Mouse (Mus musculus): ENCODE measurements around the gene Rgs7bp.
"Not testable (repeated sequence)": the region's sequence is repeated elsewhere in the genome, so short reads cannot be mapped to it uniquely, and the experiment has no call there.

Gene Rgs7bp

GRCm38 (mm10) chr13:104937759-104938158, 117.0 kb downstream of the Rgs7bp start:
- no peak for DNase-seq (ENCODE audit: low read depth, low spot score)

GRCm38 (mm10) chr13:104936586-104936985, 118.1 kb downstream of the Rgs7bp start:
- no peak for DNase-seq (ENCODE audit: low read depth, low spot score)

- peak; percentile 18 for DNase-seq (ENCODE audit: low read depth, low spot score)
These were observed 122.8 kb downstream of the Rgs7bp start for GRCm38 (mm10) chr13:104931635-104932532.

- no peak for DNase-seq (ENCODE audit: low read depth, low spot score)
These were observed 123.9 kb downstream of the Rgs7bp start for GRCm38 (mm10) chr13:104930814-104931213.

- peak; percentile 28 for DNase-seq (ENCODE audit: low read depth, low spot score)
These were observed 136.1 kb downstream of the Rgs7bp start for GRCm38 (mm10) chr13:104918663-104919062.

GRCm38 (mm10) chr13:104916771-104917170, 138.0 kb downstream of the Rgs7bp start:
- not testable (repeated sequence) for DNase-seq (ENCODE audit: low read depth, low spot score)

- no peak for DNase-seq (ENCODE audit: low read depth, low spot score)
These were observed 138.6 kb downstream of the Rgs7bp start for GRCm38 (mm10) chr13:104916106-104916505.

- no peak for DNase-seq (ENCODE audit: low read depth, low spot score)
These were observed 140.3 kb downstream of the Rgs7bp start for GRCm38 (mm10) chr13:104914288-104914895.

GRCm38 (mm10) chr13:104911626-104912025, 143.1 kb downstream of the Rgs7bp start:
- DNase-seq (ENCODE audit: low read depth, low spot score) = not testable (repeated sequence)

GRCm38 (mm10) chr13:104911006-104911405, 143.7 kb downstream of the Rgs7bp start:
- not testable (repeated sequence) for DNase-seq (ENCODE audit: low read depth, low spot score)

GRCm38 (mm10) chr13:104908691-104909090, 146.0 kb downstream of the Rgs7bp start:
- DNase-seq (ENCODE audit: low read depth, low spot score) = no peak

All from CD4-positive helper T cell, adult 2 months (primary cell).